Mouse (Mus musculus) megakaryocyte, embryonic 14.5 days (primary cell): Measurements from ENCODE around the gene Nfatc3.

Experiments
- FLI1 ChIP-seq: IDR thresholded peaks from 2 replicates; pipeline ENCODE4 v1.6.1; 2012; ENCODE audit warnings: low read length, inconsistent platforms, mixed read lengths
- GATA1 ChIP-seq: IDR thresholded peaks from 3 replicates; pipeline ENCODE4 v1.6.1; 2012; ENCODE audit warnings: mixed read lengths, low read length, inconsistent platforms, borderline replicate concordance

DNA sequence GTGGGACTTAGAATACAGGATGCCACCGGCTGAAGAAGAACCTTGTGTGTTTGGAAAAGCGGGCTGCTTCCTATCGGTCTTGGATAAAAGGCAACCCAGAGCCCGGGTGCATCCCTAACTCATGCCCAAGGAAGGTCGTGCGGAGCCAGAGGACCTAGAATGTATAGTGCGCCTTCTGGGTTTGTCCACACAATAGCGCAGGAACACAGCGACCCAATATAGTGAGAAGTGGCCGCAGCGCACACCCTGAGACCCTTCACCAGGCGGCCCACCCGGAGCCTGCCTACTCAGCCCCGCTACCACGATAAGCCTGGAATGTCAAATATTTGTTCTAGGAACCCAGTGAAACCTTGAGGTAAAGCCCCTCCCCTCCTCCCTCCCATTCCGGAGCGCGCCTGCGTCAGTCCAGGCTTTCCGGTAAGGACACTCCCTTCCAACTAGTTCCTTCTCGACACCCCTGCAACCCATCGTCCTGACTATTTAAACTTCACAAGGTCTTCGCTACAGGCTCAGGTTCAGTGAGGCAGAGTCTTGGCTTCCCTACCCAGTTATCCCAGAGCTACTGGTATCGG is 79.4 kb downstream of the Nfatc3 start:
- TF ChIP-seq GATA1 (no peak), FLI1 (no peak)
